Mouse (Mus musculus): ENCODE results near the gene Gm26920. TPM values are rescaled to one million over a fixed set of nuclear protein-coding genes. Genes with fewer than 3 reads are reported as not detected.

The Gm26920 gene
- polyA plus RNA-seq, 1 experiment from 2014 or later, result 0.70 TPM

GRCm38 (mm10) chr7:30050882-30051548, 39.2 kb downstream of the Gm26920 start, which contains the start of gene Zfp14:
TSS of gene Zfp14 (minus strand) at chr7:30051380.
- Histone ChIP-seq H3K9me3 (ENCODE audit: control insufficient read depth, low read length) (no peaks in the 10 kb centered on the region), H3K4me2 (ENCODE audit: low read length) (peak within 1 kb of the TSS; percentile 85), H3K4me3 (ENCODE audit: control insufficient read depth in 1 of 2, insufficient read depth in 1 of 2, low read depth in 1 of 2, low read length in 2 of 2) (peak within 1 kb of the TSS; percentile 73 to 75), H3K4me1 (ENCODE audit: control insufficient read depth in 2 of 2, insufficient read depth in 2 of 2, low read length in 2 of 2) (peaks cover 3 to 10% of the 10 kb centered on the region in 2 experiments), H3K9ac (ENCODE audit: low read length) (peak within 1 kb of the TSS; percentile 78), H3K27me3 (ENCODE audit: control insufficient read depth, insufficient read depth, low read length) (no peaks in the 10 kb centered on the region), H3K27ac (replicated peaks in 1 of 2; ENCODE audit: control insufficient read depth in 1 of 2, insufficient read depth in 1 of 2, low read depth in 2 of 2, low read length in 2 of 2) (peak within 1 kb of the TSS; percentile 63 to 82), H3K36me3 (ENCODE audit: control insufficient read depth, insufficient read depth, low read length) (peaks cover 9% of the 10 kb centered on the region)
- ATAC-seq (ENCODE audit: insufficient number of reproducible peaks, insufficient read depth, low FRiP score, low read depth), result peak; percentile 92
- WGBS, result under 1% methylated on average over 40 of the region's 40 CpGs

GRCm38 (mm10) chr7:30048126-30048525, 42.1 kb downstream of the Gm26920 start:
- no peak for ATAC-seq (ENCODE audit: insufficient number of reproducible peaks, insufficient read depth, low FRiP score, low read depth)
- 70% methylated on average over 4 of the region's 4 CpGs for WGBS
- Histone ChIP-seq H3K4me1 (ENCODE audit: control insufficient read depth in 2 of 2, insufficient read depth in 2 of 2, low read length in 2 of 2) (peaks cover 3 to 10% of the 10 kb centered on the region in 2 experiments), H3K4me2 (ENCODE audit: low read length) (no peak overlapping the region), H3K9ac (ENCODE audit: low read length) (no peak overlapping the region), H3K9me3 (ENCODE audit: control insufficient read depth, low read length) (no peaks in the 10 kb centered on the region), H3K27ac (replicated peaks in 1 of 2; ENCODE audit: control insufficient read depth in 1 of 2, insufficient read depth in 1 of 2, low read depth in 2 of 2, low read length in 2 of 2) (no peak overlapping the region), H3K27me3 (ENCODE audit: control insufficient read depth, insufficient read depth, low read length) (no peaks in the 10 kb centered on the region), H3K4me3 (ENCODE audit: control insufficient read depth in 1 of 2, insufficient read depth in 1 of 2, low read depth in 1 of 2, low read length in 2 of 2) (no peak overlapping the region), H3K36me3 (ENCODE audit: control insufficient read depth, insufficient read depth, low read length) (no peaks in the 10 kb centered on the region)

GRCm38 (mm10) chr7:30044354-30044753, 45.9 kb downstream of the Gm26920 start:
- Histone ChIP-seq H3K27me3 (ENCODE audit: control insufficient read depth, insufficient read depth, low read length) (no peaks in the 10 kb centered on the region), H3K4me1 (ENCODE audit: control insufficient read depth in 2 of 2, insufficient read depth in 2 of 2, low read length in 2 of 2) (no peaks in the 10 kb centered on the region), H3K9ac (ENCODE audit: low read length) (no peak overlapping the region), H3K4me3 (ENCODE audit: control insufficient read depth in 1 of 2, insufficient read depth in 1 of 2, low read depth in 1 of 2, low read length in 2 of 2) (no peak overlapping the region), H3K9me3 (ENCODE audit: control insufficient read depth, low read length) (no peaks in the 10 kb centered on the region), H3K27ac (replicated peaks in 1 of 2; ENCODE audit: control insufficient read depth in 1 of 2, insufficient read depth in 1 of 2, low read depth in 2 of 2, low read length in 2 of 2) (no peak overlapping the region), H3K36me3 (ENCODE audit: control insufficient read depth, insufficient read depth, low read length) (no peaks in the 10 kb centered on the region), H3K4me2 (ENCODE audit: low read length) (no peak overlapping the region)
- WGBS, result 60% methylated on average over 9 of the region's 9 CpGs
- ATAC-seq (ENCODE audit: insufficient number of reproducible peaks, insufficient read depth, low FRiP score, low read depth), result no peak

GRCm38 (mm10) chr7:30034331-30034730, 55.9 kb downstream of the Gm26920 start:
- Histone ChIP-seq H3K4me3 (ENCODE audit: control insufficient read depth in 1 of 2, insufficient read depth in 1 of 2, low read depth in 1 of 2, low read length in 2 of 2) (no peak overlapping the region), H3K4me2 (ENCODE audit: low read length) (no peak overlapping the region), H3K9ac (ENCODE audit: low read length) (no peak overlapping the region), H3K27me3 (ENCODE audit: control insufficient read depth, insufficient read depth, low read length) (no peaks in the 10 kb centered on the region), H3K9me3 (ENCODE audit: control insufficient read depth, low read length) (no peaks in the 10 kb centered on the region), H3K27ac (replicated peaks in 1 of 2; ENCODE audit: control insufficient read depth in 1 of 2, insufficient read depth in 1 of 2, low read depth in 2 of 2, low read length in 2 of 2) (no peak overlapping the region), H3K36me3 (ENCODE audit: control insufficient read depth, insufficient read depth, low read length) (peaks cover 24% of the 10 kb centered on the region), H3K4me1 (ENCODE audit: control insufficient read depth in 2 of 2, insufficient read depth in 2 of 2, low read length in 2 of 2) (no peaks in the 10 kb centered on the region)
- 92% methylated on average over 12 of the region's 12 CpGs for WGBS
- no peak for ATAC-seq (ENCODE audit: insufficient number of reproducible peaks, insufficient read depth, low FRiP score, low read depth)

- ATAC-seq (ENCODE audit: insufficient number of reproducible peaks, insufficient read depth, low FRiP score, low read depth), result no peak
- Histone ChIP-seq H3K4me2 (ENCODE audit: low read length) (no peak overlapping the region), H3K4me3 (ENCODE audit: control insufficient read depth in 1 of 2, insufficient read depth in 1 of 2, low read depth in 1 of 2, low read length in 2 of 2) (no peak overlapping the region), H3K27ac (replicated peaks in 1 of 2; ENCODE audit: control insufficient read depth in 1 of 2, insufficient read depth in 1 of 2, low read depth in 2 of 2, low read length in 2 of 2) (no peak overlapping the region), H3K36me3 (ENCODE audit: control insufficient read depth, insufficient read depth, low read length) (peaks cover 23% of the 10 kb centered on the region), H3K9ac (ENCODE audit: low read length) (no peak overlapping the region), H3K4me1 (ENCODE audit: control insufficient read depth in 2 of 2, insufficient read depth in 2 of 2, low read length in 2 of 2) (no peaks in the 10 kb centered on the region; a peak in 1 of 4 replicates), H3K27me3 (ENCODE audit: control insufficient read depth, insufficient read depth, low read length) (no peaks in the 10 kb centered on the region), H3K9me3 (ENCODE audit: control insufficient read depth, low read length) (no peaks in the 10 kb centered on the region)
- WGBS, result 82% methylated on average over 3 of the region's 3 CpGs
Measured at GRCm38 (mm10) chr7:30031379-30031778, 58.8 kb downstream of the Gm26920 start.

GRCm38 (mm10) chr7:30030677-30031076, 59.5 kb downstream of the Gm26920 start:
- no peaks in the 10 kb centered on the region for H3K27me3 ChIP-seq (ENCODE audit: control insufficient read depth, insufficient read depth, low read length)
- ATAC-seq (ENCODE audit: insufficient number of reproducible peaks, insufficient read depth, low FRiP score, low read depth), result no peak
- 36% methylated on average over 6 of the region's 6 CpGs for WGBS

GRCm38 (mm10) chr7:30028572-30028971, 61.6 kb downstream of the Gm26920 start:
- Histone ChIP-seq H3K4me1 (ENCODE audit: control insufficient read depth in 2 of 2, insufficient read depth in 2 of 2, low read length in 2 of 2) (no peaks in the 10 kb centered on the region; a peak in 1 of 4 replicates), H3K4me2 (ENCODE audit: low read length) (no peak overlapping the region), H3K36me3 (ENCODE audit: control insufficient read depth, insufficient read depth, low read length) (peaks cover 50% of the 10 kb centered on the region), H3K4me3 (ENCODE audit: control insufficient read depth in 1 of 2, insufficient read depth in 1 of 2, low read depth in 1 of 2, low read length in 2 of 2) (no peak overlapping the region), H3K27me3 (ENCODE audit: control insufficient read depth, insufficient read depth, low read length) (no peaks in the 10 kb centered on the region), H3K9ac (ENCODE audit: low read length) (no peak overlapping the region), H3K9me3 (ENCODE audit: control insufficient read depth, low read length) (no peaks in the 10 kb centered on the region), H3K27ac (replicated peaks in 1 of 2; ENCODE audit: control insufficient read depth in 1 of 2, insufficient read depth in 1 of 2, low read depth in 2 of 2, low read length in 2 of 2) (no peak overlapping the region)
- WGBS, result 81% methylated on average over 3 of the region's 3 CpGs
- ATAC-seq (ENCODE audit: insufficient number of reproducible peaks, insufficient read depth, low FRiP score, low read depth), result no peak

More at GRCm38 (mm10) chr7:30030677-30031076, 59.5 kb downstream of the Gm26920 start:
- no peak overlapping the region for H3K27ac ChIP-seq (replicated peaks in 1 of 2; ENCODE audit: control insufficient read depth in 1 of 2, insufficient read depth in 1 of 2, low read depth in 2 of 2, low read length in 2 of 2)
- no peak overlapping the region for H3K9ac ChIP-seq (ENCODE audit: low read length)
- H3K36me3 ChIP-seq (ENCODE audit: control insufficient read depth, insufficient read depth, low read length), result peaks cover 30% of the 10 kb centered on the region
- H3K4me3 ChIP-seq (ENCODE audit: control insufficient read depth in 1 of 2, insufficient read depth in 1 of 2, low read depth in 1 of 2, low read length in 2 of 2), result no peak overlapping the region
- no peaks in the 10 kb centered on the region for H3K9me3 ChIP-seq (ENCODE audit: control insufficient read depth, low read length)
- no peaks in the 10 kb centered on the region; a peak in 1 of 4 replicates for H3K4me1 ChIP-seq (ENCODE audit: control insufficient read depth in 2 of 2, insufficient read depth in 2 of 2, low read length in 2 of 2)
- H3K4me2 ChIP-seq (ENCODE audit: low read length), result no peak overlapping the region

- Histone ChIP-seq H3K9ac (ENCODE audit: low read length) (no peak overlapping the region), H3K27ac (replicated peaks in 1 of 2; ENCODE audit: control insufficient read depth in 1 of 2, insufficient read depth in 1 of 2, low read depth in 2 of 2, low read length in 2 of 2) (no peak overlapping the region), H3K4me1 (ENCODE audit: control insufficient read depth in 2 of 2, insufficient read depth in 2 of 2, low read length in 2 of 2) (no peaks in the 10 kb centered on the region; a peak in 1 of 4 replicates), H3K36me3 (ENCODE audit: control insufficient read depth, insufficient read depth, low read length) (peaks cover 62% of the 10 kb centered on the region), H3K4me2 (ENCODE audit: low read length) (no peak overlapping the region), H3K9me3 (ENCODE audit: control insufficient read depth, low read length) (no peaks in the 10 kb centered on the region), H3K4me3 (ENCODE audit: control insufficient read depth in 1 of 2, insufficient read depth in 1 of 2, low read depth in 1 of 2, low read length in 2 of 2) (no peak overlapping the region), H3K27me3 (ENCODE audit: control insufficient read depth, insufficient read depth, low read length) (no peaks in the 10 kb centered on the region)
- ATAC-seq (ENCODE audit: insufficient number of reproducible peaks, insufficient read depth, low FRiP score, low read depth), result no peak
- WGBS, result 80% methylated on average over 4 of the region's 4 CpGs
Measured at GRCm38 (mm10) chr7:30027331-30027730, 62.9 kb downstream of the Gm26920 start.

Measured in heart, embryonic 14.5 days (tissue).